In the genomic region with DNA sequence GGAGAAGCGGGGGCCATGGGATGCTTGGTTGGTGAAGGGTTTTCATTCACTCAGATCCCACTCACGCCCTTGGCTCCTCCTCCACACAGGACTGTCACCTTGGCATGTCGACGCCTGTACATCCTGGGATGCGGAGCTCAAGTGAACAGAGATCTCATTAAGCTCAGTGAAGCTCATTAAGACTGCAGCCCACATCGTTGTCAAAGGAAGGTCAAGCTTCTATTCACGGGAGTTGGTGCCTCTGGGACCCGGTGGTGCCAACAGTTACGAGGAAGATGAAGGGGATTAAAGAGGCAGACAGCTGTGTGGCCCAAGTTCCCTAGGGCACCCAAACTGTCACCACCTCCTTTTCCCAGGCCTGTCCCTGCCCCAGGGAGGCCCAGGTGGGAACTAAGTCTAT, we compare ENCODE assay signal across 25 mouse cellular contexts. TPM values are rescaled to one million over a fixed set of nuclear protein-coding genes. Genes with fewer than 3 reads are reported as not detected.
A peak's percentile ranks its signal among the peaks of the same experiment; 100 is the strongest.
DNase-seq lines count a peak whose midpoint lies in the region; ATAC-seq lines count a peak whose summit lies in the region.
"Had no signal": no experiment of that assay in that cellular context is flagged by ENCODE, and none has a peak within 500 bp of the region (broad histone marks: within the 10 kb centered on the region; RNA-seq: fewer than 3 reads in every experiment).

No protein-coding gene starts in this region.

- no peaks in the 10 kb centered on the region for H3K9me3 ChIP-seq in forebrain, embryonic 12.5 days
- no peaks in the 10 kb centered on the region for H3K9me3 ChIP-seq in forebrain, embryonic 16.5 days (ENCODE audit: control insufficient read depth, low read length)
- no peaks in the 10 kb centered on the region for H3K9me3 ChIP-seq in kidney, embryonic 16.5 days (ENCODE audit: low read length)
- no peaks in the 10 kb centered on the region for H3K9me3 ChIP-seq in hindbrain, embryonic 16.5 days (ENCODE audit: control insufficient read depth, low read length)
- no peaks in the 10 kb centered on the region for H3K9me3 ChIP-seq in midbrain, embryonic 15.5 days
- H3K9me3 ChIP-seq: heart, embryonic 12.5 days; liver, embryonic 15.5 days had no signal

- H3K36me3 ChIP-seq in forebrain, embryonic 12.5 days (replicated peaks): 0 out of 2 replicates have a peak, but pooled peaks cover 2% of the 10 kb centered on the region
- H3K36me3 ChIP-seq in forebrain, embryonic 16.5 days (ENCODE audit: control insufficient read depth, insufficient read depth): peaks cover 4% of the 10 kb centered on the region; the same call in 1 of the 2 replicates
- H3K36me3 ChIP-seq in kidney, embryonic 16.5 days (ENCODE audit: insufficient read depth, low read length): no peaks in the 10 kb centered on the region
- peaks cover 4% of the 10 kb centered on the region for H3K36me3 ChIP-seq in hindbrain, embryonic 16.5 days (ENCODE audit: control insufficient read depth, insufficient read depth, low read length)
- no peaks in the 10 kb centered on the region; the same call in 1 of the 2 replicates for H3K36me3 ChIP-seq in midbrain, embryonic 15.5 days (replicated peaks)
- H3K36me3 ChIP-seq: heart, embryonic 12.5 days; liver, embryonic 15.5 days had no signal

- 25% methylated on average over 9 of the region's 9 CpGs for WGBS in forebrain, embryonic 12.5 days
- WGBS in forebrain, embryonic 16.5 days: 18% methylated on average over 9 of the region's 9 CpGs
- WGBS in kidney, embryonic 16.5 days: 36% methylated on average over 9 of the region's 9 CpGs
- 28% methylated on average over 9 of the region's 9 CpGs for WGBS in hindbrain, embryonic 16.5 days
- WGBS in midbrain, embryonic 15.5 days: 20% methylated on average over 9 of the region's 9 CpGs

- DNase-seq in kidney, postnatal 10 days: no peak
- no peak for DNase-seq in gastrocnemius, adult 18-20 months (ENCODE audit: low spot score)
- no peak for DNase-seq in liver
- DNase-seq: adrenal gland, postnatal 25 days; cerebellum, adult 11-12 months; embryo, embryonic 11 days; gastrocnemius, adult 2 months; heart, postnatal 14 days; kidney, adult 2 months; layer of hippocampus, postnatal 36 days; thymus, postnatal 14 days had no signal

- H3K4me3 ChIP-seq in forebrain, embryonic 12.5 days (replicated peaks): no peak overlapping the region
- no peak overlapping the region for H3K4me3 ChIP-seq in forebrain, embryonic 16.5 days (replicated peaks; ENCODE audit: low read length)
- H3K4me3 ChIP-seq in kidney, embryonic 16.5 days (ENCODE audit: low read length): no peak overlapping the region
- no peak overlapping the region for H3K4me3 ChIP-seq in hindbrain, embryonic 16.5 days (ENCODE audit: low read length)
- H3K4me3 ChIP-seq in midbrain, embryonic 15.5 days: no peak overlapping the region
- H3K4me3 ChIP-seq: gastrocnemius, adult 2 months; heart, embryonic 12.5 days; liver, embryonic 15.5 days had no signal

- peaks cover 19% of the 10 kb centered on the region for H3K27me3 ChIP-seq in forebrain, embryonic 12.5 days
- no peaks in the 10 kb centered on the region; the same call in 1 of the 2 replicates for H3K27me3 ChIP-seq in forebrain, embryonic 16.5 days (replicated peaks; ENCODE audit: control insufficient read depth, insufficient read depth, low read length)
- H3K27me3 ChIP-seq in kidney, embryonic 16.5 days (ENCODE audit: insufficient read depth, low read length): no peaks in the 10 kb centered on the region
- H3K27me3 ChIP-seq in hindbrain, embryonic 16.5 days (replicated peaks; ENCODE audit: control insufficient read depth, insufficient read depth, low read length): no peaks in the 10 kb centered on the region
- no peaks in the 10 kb centered on the region for H3K27me3 ChIP-seq in midbrain, embryonic 15.5 days (replicated peaks)
- H3K27me3 ChIP-seq: liver, embryonic 15.5 days had no signal

- peaks cover 25% of the 10 kb centered on the region for H3K4me1 ChIP-seq in forebrain, embryonic 12.5 days
- H3K4me1 ChIP-seq in forebrain, embryonic 16.5 days (replicated peaks; ENCODE audit: control insufficient read depth, insufficient read depth, low read length): peaks cover 20% of the 10 kb centered on the region
- no peaks in the 10 kb centered on the region for H3K4me1 ChIP-seq in kidney, embryonic 16.5 days (ENCODE audit: insufficient read depth, low read length)
- peaks cover 17% of the 10 kb centered on the region for H3K4me1 ChIP-seq in hindbrain, embryonic 16.5 days (ENCODE audit: control insufficient read depth, insufficient read depth, low read depth, low read length)
- H3K4me1 ChIP-seq in midbrain, embryonic 15.5 days: peaks cover 22% of the 10 kb centered on the region
- H3K4me1 ChIP-seq: heart, embryonic 12.5 days; liver, embryonic 15.5 days had no signal

- no peak overlapping the region for H3K4me2 ChIP-seq in forebrain, embryonic 12.5 days
- H3K4me2 ChIP-seq in forebrain, embryonic 16.5 days (ENCODE audit: low read length): no peak overlapping the region
- no peak overlapping the region for H3K4me2 ChIP-seq in kidney, embryonic 16.5 days (replicated peaks; ENCODE audit: low read depth, low read length)
- H3K4me2 ChIP-seq in hindbrain, embryonic 16.5 days (ENCODE audit: low read length): no peak overlapping the region
- H3K4me2 ChIP-seq in midbrain, embryonic 15.5 days: no peak overlapping the region
- H3K4me2 ChIP-seq: heart, embryonic 12.5 days; liver, embryonic 15.5 days had no signal

- ATAC-seq in forebrain, embryonic 12.5 days (ENCODE audit: low FRiP score): 0 out of 2 replicates have a peak, but pooled peaks have one; percentile 18
- ATAC-seq in forebrain, embryonic 16.5 days: no peak
- 0 out of 2 replicates have a peak, but pooled peaks have one; percentile 28 for ATAC-seq in kidney, embryonic 16.5 days (ENCODE audit: low FRiP score, low TSS enrichment)
- ATAC-seq in hindbrain, embryonic 16.5 days: peak; percentile 15; the same call in 1 of the 2 replicates
- ATAC-seq in midbrain, embryonic 15.5 days (replicated peaks): peak; percentile 44; the same call in 1 of the 2 replicates
- ATAC-seq: activated CD4-positive, CD25-positive, alpha-beta regulatory T cell, adult 4 months; CD4-positive, CD25-positive, alpha-beta regulatory T cell, adult 4 months; inflammation-experienced regulatory T-cells, adult 6 months; Patski had no signal

- no peak overlapping the region for H3K9ac ChIP-seq in forebrain, embryonic 12.5 days
- no peak overlapping the region for H3K9ac ChIP-seq in forebrain, embryonic 16.5 days (replicated peaks; ENCODE audit: low read depth, low read length)
- H3K9ac ChIP-seq in kidney, embryonic 16.5 days (replicated peaks; ENCODE audit: low read length): no peak overlapping the region
- H3K9ac ChIP-seq in hindbrain, embryonic 16.5 days (ENCODE audit: low read depth, low read length): peak overlapping the region; percentile 8; the same call in 1 of the 2 replicates
- no peak overlapping the region for H3K9ac ChIP-seq in midbrain, embryonic 15.5 days
- H3K9ac ChIP-seq: heart, embryonic 12.5 days; liver, embryonic 15.5 days had no signal

- H3K27ac ChIP-seq in forebrain, embryonic 12.5 days: no peak overlapping the region
- H3K27ac ChIP-seq in forebrain, embryonic 16.5 days (ENCODE audit: low read length): no peak overlapping the region
- no peak overlapping the region for H3K27ac ChIP-seq in kidney, embryonic 16.5 days (ENCODE audit: low read length)
- peak overlapping the region; percentile 32; the same call in 1 of the 2 replicates for H3K27ac ChIP-seq in hindbrain, embryonic 16.5 days (ENCODE audit: low read depth, low read length)
- peak overlapping the region; percentile 51; the same call in 1 of the 2 replicates for H3K27ac ChIP-seq in midbrain, embryonic 15.5 days
- H3K27ac ChIP-seq: gastrocnemius, adult 2 months; liver, embryonic 15.5 days; stomach, postnatal 0 days had no signal

RNA-seq across cellular contexts. Expression of a gene that starts 49.5 kb away (rescaled TPM):
- polyA plus RNA-seq in forebrain, embryonic 12.5 days (2016; fragmentation: Nextera tagmentation; extraction: Ambion mirVana): 4.8 and 4.9 TPM in 2 replicates
- polyA plus RNA-seq in forebrain, embryonic 16.5 days (2015; fragmentation: Nextera tagmentation; extraction: Ambion mirVana): 11.8 and 12.2 TPM in 2 replicates
- polyA plus RNA-seq in kidney, embryonic 16.5 days (2015; fragmentation: Nextera tagmentation; extraction: Ambion mirVana): 0.16 and 0.18 TPM in 2 replicates
- 11.6 and 13.6 TPM in 2 replicates for polyA plus RNA-seq in hindbrain, embryonic 16.5 days (2015; fragmentation: Nextera tagmentation; extraction: Ambion mirVana)
- polyA plus RNA-seq in midbrain, embryonic 15.5 days (2015; fragmentation: Nextera tagmentation; extraction: Ambion mirVana): 12.5 and 13.6 TPM in 2 replicates
- total RNA-seq in gastrocnemius, adult 18-20 months (2021): under 1 TPM in 1 of 2 experiments, not detected in 1; 0.14 TPM
- total RNA-seq: gastrocnemius, adult 2 months; heart, postnatal 14 days; monocyte, adult 5-6 weeks; neutrophil, adult 5-6 weeks had no signal
- polyA plus RNA-seq: activated CD4-positive, CD25-positive, alpha-beta regulatory T cell, adult 4 months; CD4-positive, CD25-positive, alpha-beta regulatory T cell, adult 4 months; inflammation-experienced regulatory T-cells, adult 6 months; liver, embryonic 15.5 days had no signal

Comparison
In these comparisons a context has a peak if more than half of its experiments do, and no peak if none do; other contexts are left out.
1. H3K27ac ChIP-seq: peak in hindbrain, embryonic 16.5 days (single experiment) and midbrain, embryonic 15.5 days (single experiment); none in forebrain, embryonic 12.5 days (single experiment), forebrain, embryonic 16.5 days (single experiment) and kidney, embryonic 16.5 days (single experiment).